Mouse (Mus musculus): ENCODE measurements around the gene Kif17.

GRCm38 (mm10) chr4:138250088-138250960 is at the start of gene Kif17, which contains the start of gene Sh2d5:
- TF ChIP-seq CTCF (IDR thresholded peaks at IDR 0.05; ENCODE audit: low read depth) (no peak), EP300 (IDR thresholded peaks at IDR 0.05; ENCODE audit: low read depth) (no peak)
